Mouse (Mus musculus): Measurements from ENCODE around the gene Olfr749. TPM values are rescaled to one million over a fixed set of nuclear protein-coding genes. Genes with fewer than 3 reads are reported as not detected.
"Not testable (repeated sequence)": the region's sequence is repeated elsewhere in the genome, so short reads cannot be mapped to it uniquely, and the experiment has no call there.

The Olfr749 gene
- total RNA-seq (2021): not detected
- long read RNA-seq, experiment 1: 0 reads
- long read RNA-seq, experiment 2: 0 reads

DNA sequence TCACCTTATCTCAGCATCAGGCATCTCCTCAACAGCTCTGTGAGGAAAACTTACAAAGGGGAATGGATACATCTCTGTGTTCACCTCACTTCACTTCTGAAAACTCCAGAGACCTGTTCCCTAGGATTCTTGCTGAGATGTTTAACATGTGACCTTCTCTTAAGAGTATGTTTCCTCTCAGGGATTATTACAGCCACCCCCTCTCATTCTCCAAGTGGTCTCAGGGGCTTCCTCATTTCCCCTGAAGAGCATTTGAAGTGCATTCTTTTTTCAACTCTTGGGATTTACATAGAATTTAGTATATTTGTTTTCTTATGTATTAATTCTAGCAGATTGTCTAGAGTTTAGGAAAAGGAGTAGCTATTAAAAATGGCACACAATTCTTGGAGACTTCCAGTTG is at the start of gene Olfr749:
Gene Olfr749 (minus strand): TSS at position 101 of the 400 bp plus-strand sequence.
- DNase-seq: no peak

DNA sequence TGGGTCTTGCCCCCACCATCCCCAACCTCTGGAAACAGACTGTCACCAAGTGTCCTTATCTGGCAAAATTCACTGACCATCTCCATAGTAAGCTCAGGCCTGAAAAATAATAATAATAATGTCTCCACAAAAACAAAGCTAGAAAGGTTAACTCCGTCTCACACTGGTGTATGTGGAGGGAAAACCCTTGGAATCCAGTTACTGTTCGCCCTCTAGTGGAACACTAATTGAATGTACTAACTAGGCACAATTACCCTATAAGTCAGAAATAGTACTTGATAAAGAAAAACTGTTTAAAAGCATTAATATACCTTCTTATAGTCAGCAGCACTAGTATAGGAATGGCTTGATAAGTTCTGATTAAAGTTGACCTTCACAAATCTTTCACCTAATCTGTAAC is 43.3 kb upstream of the Olfr749 start:
- no peak for DNase-seq

DNA sequence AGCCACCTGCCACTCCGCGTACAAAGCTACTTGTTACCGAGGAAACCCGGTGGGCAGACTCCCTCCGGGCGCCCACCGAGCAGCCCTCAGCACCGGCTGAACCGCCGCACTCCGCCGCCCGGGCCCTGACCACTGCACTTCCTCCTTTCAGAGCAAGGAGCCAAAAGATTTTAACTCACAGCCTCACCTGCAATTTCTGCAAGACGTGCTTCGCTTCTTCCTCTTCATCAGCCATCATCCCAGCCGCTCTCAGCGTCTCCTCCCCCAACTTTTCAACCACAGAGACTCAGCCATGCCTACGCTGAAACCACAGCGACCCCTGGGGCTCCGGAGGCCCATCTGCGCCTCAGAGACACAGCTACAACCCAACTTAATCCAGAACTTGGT is 40.4 kb upstream of the Olfr749 start, which contains the start of gene Ttc5:
Gene Ttc5 (minus strand): TSS at position 269 of the 387 bp plus-strand sequence.
- DNase-seq: peak; percentile 81

DNA sequence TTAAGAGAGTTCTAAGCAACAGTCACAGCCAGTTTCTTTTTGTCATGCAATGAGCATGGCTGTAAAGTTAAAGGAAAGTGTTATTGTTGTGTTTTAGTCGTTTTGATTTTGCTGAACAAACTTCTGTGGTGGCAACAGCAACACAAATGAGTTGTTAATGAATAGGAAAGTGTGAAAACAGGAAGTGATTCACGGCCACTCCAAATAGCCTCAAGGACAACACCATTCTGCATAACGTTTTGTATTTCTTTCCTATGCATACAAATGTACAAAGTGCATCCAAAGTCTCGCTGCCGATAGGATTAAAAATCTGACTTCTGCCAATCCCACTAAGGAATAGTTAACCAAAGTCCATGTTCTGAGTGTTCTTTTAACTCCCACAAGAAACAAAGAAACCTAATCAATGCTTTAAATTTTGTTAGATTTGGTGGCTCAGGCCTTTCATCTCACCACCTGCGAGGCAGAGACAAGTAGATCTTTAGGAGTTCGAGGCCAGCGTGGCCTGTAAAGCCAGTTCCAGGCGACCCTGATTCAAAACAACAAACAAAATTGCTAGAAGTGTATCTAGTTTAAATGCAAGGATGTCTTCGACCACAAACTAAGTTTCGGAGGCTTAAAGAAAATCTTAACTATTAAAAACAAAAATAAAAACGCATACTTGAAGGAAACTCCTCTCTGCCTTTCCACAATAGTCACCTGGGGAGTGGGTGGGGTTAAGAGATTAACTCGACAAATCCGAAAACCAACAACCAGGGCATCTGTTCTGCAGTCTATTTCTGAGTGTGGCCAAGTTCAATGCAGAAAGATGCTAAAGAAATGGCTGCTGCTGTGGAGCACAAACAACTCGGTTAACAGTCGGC is 39.7 kb upstream of the Olfr749 start:
- DNase-seq: no peak

DNA sequence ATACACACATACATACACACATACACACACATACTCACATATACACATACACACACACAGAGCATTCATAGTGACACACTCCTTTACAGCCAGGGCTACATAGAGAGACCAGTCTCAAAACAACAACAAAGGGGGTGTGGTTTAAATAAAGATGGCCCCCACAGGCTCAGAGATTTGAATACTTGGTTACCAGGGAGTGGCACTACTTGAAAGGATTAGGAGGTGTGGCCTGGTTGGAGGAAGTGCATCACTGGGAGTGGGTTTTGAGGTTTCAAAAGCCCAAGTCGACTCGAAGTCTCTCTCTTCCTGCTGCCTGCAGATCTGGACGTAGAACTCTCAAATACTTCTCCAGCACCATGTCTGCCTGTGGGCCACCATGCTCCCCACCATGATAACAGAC is 37.3 kb upstream of the Olfr749 start:
- DNase-seq: no peak

DNA sequence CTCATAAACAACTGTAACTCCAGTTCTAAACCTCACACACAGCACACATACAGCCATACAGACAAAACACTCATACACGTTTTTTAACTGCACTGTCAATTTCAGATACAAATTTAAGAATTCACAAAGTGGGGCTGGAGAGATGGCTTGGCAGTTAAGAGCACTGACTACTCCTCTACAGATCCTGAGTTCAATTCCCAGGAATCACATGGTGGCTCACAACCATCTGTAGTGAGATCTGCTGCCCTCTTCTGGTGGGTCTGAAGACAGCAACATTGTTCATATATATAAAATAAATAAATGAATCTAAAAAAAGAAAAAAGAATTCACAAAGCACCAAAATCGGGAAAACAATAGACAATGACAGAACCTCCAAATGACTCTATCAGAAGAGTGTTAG is 26.4 kb upstream of the Olfr749 start:
- no peak for DNase-seq

DNA sequence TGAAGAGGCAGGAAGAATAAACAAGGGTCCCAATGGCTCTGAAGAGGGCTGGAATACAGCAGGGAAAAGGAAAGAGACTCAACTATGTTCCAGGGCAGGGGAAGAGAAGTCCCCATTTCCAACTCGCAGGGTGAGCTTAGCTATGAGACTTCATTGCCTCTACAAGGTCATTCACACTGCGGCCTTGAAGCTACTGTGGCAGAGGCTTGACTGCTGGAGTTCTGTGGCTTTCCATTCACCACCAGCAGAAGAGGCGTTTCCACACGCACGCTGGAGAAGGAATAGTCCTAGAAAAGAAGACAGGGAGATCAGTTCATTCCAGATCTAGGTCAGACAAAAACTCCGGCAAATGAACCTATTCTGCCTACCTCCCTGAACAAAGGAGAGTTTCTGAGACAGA is 20.8 kb upstream of the Olfr749 start:
- DNase-seq: no peak

DNA sequence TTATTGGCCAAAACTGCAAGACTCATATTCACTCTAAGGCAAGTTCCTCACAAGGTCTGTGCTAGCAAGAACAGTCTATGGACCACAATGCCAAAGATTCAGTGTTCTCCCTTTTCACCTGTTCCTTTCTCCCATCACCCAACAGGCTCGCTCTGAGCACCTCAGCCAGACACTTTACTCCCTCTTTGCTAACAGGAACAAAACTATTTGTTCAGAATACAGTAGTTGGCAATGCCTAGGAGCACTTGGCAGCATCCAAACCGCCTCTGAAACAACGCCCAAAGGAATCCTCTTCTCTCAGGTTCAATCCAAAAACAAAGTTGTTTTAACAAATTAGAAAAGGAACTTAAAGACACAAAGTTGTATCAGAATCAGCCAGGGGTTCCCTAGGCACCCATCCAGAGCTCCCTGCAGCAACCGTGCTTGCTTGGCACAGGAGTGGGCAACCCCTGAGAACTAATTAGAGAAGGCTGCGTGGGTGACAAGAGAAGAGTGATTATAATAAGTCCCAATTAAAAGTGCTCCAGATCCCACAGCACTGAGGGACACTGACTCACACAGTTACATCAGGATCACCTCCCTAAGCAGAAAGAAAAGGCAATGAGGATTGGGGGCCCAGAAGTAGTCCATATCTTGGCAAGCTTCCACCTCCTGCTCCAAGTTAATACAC is 13.7 kb upstream of the Olfr749 start:
- DNase-seq: no peak

DNA sequence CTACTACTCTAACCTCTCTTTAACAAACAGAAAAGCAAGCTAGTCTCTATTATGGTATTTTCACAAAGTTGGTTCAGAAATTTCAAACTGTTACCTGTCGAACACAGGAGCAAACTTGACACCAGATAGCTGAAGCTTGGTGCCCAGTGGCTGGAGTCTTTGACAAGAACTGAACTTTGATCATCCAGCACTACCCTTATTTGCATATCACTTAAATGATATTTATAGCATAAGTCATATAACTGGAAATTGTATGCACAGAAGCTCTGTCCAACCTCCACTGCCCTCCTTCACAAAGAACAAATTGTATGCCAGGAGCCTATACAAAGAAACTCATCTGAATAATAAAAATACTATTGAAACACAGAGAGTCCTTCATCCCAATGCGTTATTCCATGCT is 3.3 kb downstream of the Olfr749 start:
- no peak for DNase-seq

DNA sequence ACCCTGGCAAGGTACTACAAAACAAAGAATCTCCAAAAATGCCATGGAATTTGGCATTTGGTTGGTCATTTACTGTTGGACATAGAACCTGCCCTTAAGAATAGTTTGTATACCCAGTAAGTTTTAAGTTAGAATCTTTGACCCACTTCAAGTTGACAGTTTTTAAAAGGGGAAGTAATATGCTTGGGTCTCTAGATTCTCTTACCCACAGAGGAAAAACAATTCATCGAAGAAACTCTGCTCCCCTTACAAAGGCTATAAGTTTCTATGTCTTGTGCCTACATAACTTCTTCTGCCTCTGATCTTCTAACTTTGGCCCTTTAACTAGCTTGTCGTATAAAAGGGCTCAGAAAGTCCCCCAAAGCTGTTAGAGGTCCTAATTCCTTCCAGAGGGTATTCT is 4.6 kb downstream of the Olfr749 start:
- DNase-seq: no peak

DNA sequence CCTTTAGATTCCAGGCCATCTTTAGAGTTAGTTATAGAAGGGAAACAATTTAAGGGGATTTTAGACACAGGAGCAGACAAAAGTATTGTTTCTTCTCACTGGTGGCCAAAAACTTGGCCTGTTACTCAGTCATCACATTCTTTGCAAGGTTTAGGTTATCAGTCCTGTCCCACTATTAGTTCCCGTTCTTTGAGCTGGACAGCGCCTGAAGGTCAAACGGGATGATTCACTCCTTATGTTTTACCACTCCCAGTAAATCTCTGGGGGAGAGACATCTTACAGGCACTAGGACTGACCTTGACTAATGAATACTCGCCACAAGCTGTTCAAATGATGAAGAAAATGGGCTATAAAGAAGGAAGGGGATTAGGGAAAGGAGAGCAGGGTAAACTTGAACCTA is 22.5 kb downstream of the Olfr749 start:
- DNase-seq: not testable (repeated sequence)

DNA sequence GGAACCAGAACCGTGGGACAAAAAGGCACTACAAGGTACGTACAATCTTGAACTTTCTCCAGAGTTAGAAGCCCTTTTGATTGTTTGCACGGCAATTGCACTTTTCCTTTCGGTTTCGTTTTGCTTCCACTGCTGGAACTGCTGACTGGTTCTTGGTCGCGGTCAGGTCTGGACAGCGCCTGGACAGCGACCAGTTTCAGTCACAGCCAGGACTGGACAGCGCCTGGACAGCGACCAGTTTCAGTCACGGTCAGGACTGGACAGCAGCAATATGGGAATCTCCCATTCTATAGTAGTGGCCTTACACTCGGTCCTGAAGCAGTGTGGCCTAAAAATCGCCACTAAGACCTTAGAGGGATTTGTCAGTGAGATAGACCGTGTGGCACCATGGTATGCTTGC is 25.0 kb downstream of the Olfr749 start:
- DNase-seq: not testable (repeated sequence)

DNA sequence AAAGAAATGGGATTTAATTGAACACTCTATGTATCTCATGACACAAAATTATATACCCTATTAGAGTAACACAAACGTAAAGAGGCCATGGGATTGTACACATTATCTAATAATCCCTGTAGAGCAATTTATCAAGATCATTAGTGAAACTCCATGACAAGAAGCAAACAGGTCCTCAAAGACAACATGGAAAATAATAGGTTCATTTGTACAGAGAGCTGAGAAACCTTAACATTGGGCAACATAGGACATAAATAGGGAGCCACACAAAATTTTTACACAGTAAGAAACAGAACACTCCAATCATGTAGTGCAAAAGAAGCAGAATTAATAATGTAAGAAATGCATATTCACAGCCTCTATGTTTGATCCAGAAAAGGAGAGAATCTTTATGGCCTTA is 37.8 kb downstream of the Olfr749 start, which contains the start of gene Olfr748:
Gene Olfr748 (plus strand): TSS at position 301 of the 400 bp plus-strand sequence.
- DNase-seq: no peak

DNA sequence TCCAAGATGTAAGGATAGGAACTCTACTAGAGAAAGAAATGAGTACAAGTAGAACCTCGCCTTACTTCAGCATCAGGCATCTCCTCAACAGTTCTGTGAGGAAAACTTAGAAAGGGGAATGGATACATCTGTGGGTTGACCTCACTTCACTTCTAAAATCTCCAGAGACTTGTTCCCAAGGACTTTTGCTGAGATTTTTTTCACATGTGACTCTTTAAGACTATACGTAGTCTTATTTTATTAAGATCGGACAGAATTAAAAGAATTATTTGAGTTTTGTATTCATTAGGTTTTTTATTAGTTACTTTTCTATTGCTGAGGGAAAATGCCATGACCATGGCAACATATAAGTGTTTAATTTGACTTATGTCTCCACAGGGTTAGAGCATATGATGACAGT is 51.8 kb downstream of the Olfr749 start, which contains the start of gene Olfr747:
Gene Olfr747 (minus strand): TSS at position 101 of the 400 bp plus-strand sequence.
- no peak for DNase-seq

Other genes starting within 250 kb of the Olfr749 start
- not detected for gene Olfr742, start 241.5 kb downstream of the Olfr749 start, total RNA-seq (2021)
- not detected for gene Olfr743, start 223.3 kb downstream of the Olfr749 start, total RNA-seq (2021)
- gene Olfr744, start 130.2 kb downstream of the Olfr749 start, total RNA-seq (2021): not detected
- gene Olfr745, start 105.7 kb downstream of the Olfr749 start, total RNA-seq (2021): not detected
- gene Olfr746, start 98.0 kb downstream of the Olfr749 start, total RNA-seq (2021): not detected
- gene Olfr747, start 51.9 kb downstream of the Olfr749 start, total RNA-seq (2021): not detected
- gene Olfr748, start 37.7 kb downstream of the Olfr749 start, total RNA-seq (2021): not detected
- 1 to 10 TPM; 7.4 to 8.2 TPM for gene Ttc5, start 40.4 kb upstream of the Olfr749 start, total RNA-seq (2021)
- not detected for gene Ccnb1ip1, start 62.6 kb upstream of the Olfr749 start, total RNA-seq (2021)
- 1 to 10 TPM; 7.5 to 8.5 TPM for gene Parp2, start 62.7 kb upstream of the Olfr749 start, total RNA-seq (2021)
- 10 to 100 TPM in 1 of 2 experiments, 1 to 10 TPM in 1; 8.3 to 10.2 TPM for gene Tep1, start 125.5 kb upstream of the Olfr749 start, total RNA-seq (2021)
- gene Klhl33, start 152.4 kb upstream of the Olfr749 start, total RNA-seq (2021): 100 to 1,000 TPM in 1 of 2 experiments, 10 to 100 TPM in 1; 97.0 to 105 TPM
- gene Osgep, start 179.8 kb upstream of the Olfr749 start, total RNA-seq (2021): 10 to 100 TPM; 40.1 to 41.8 TPM
- gene Apex1, start 179.9 kb upstream of the Olfr749 start, total RNA-seq (2021): 10 to 100 TPM; 23.7 to 24.8 TPM
- gene Pip4p1, start 185.8 kb upstream of the Olfr749 start, total RNA-seq (2021): 10 to 100 TPM; 12.9 to 14.6 TPM
- gene Pnp, start 186.0 kb upstream of the Olfr749 start, total RNA-seq (2021): 1 to 10 TPM; 4.4 to 8.7 TPM
- 1 to 10 TPM; 1.6 to 1.9 TPM for gene Gm49342, start 199.4 kb upstream of the Olfr749 start, total RNA-seq (2021)
- under 1 TPM; 0.46 to 0.49 TPM for gene Pnp2, start 210.9 kb upstream of the Olfr749 start, total RNA-seq (2021)